Mouse (Mus musculus) activated CD4-positive, CD25-positive, alpha-beta regulatory T cell, adult 4 months (primary cell): ENCODE measurements around the gene P3h4. TPM values are rescaled to one million over a fixed set of nuclear protein-coding genes. Genes with fewer than 3 reads are reported as not detected.

Source experiments
- ATAC-seq: one replicate; pipeline ENCODE4 v1.8.0; 2017
- polyA plus RNA-seq, 2 experiments: library from polyadenylated mRNA; unstranded; fragments of 100-300 nt; shearing (Covaris generic); gene quantifications; one replicate each; pipeline ENCODE4 v1.2.1; 2017

Gene P3h4
- not detected for polyA plus RNA-seq

- ATAC-seq, result no peak
Measured at GRCm38 (mm10) chr11:100414021-100414913, at the start of gene P3h4. TSS of gene P3h4 (minus strand) at chr11:100414836.

GRCm38 (mm10) chr11:100462699-100463098, 48.1 kb upstream of the P3h4 start:
- ATAC-seq, result no peak

- no peak for ATAC-seq
Measured at GRCm38 (mm10) chr11:100457711-100458110, 43.1 kb upstream of the P3h4 start.

GRCm38 (mm10) chr11:100457247-100457646, 42.6 kb upstream of the P3h4 start:
- no peak for ATAC-seq

- ATAC-seq, result no peak
Measured at GRCm38 (mm10) chr11:100442625-100443024, 28.0 kb upstream of the P3h4 start.

- ATAC-seq, result no peak
Measured at GRCm38 (mm10) chr11:100441797-100442196, 27.2 kb upstream of the P3h4 start, which contains the start of the genes Nt5c3b and Klhl10. TSS of gene Nt5c3b (minus strand) at chr11:100441808. TSS of gene Klhl10 (plus strand) at chr11:100441917.

GRCm38 (mm10) chr11:100440691-100441522, 26.3 kb upstream of the P3h4 start:
- ATAC-seq, result peak; percentile 90

GRCm38 (mm10) chr11:100437901-100438300, 23.3 kb upstream of the P3h4 start:
- no peak for ATAC-seq

- no peak for ATAC-seq
Measured at GRCm38 (mm10) chr11:100435678-100436246, 21.1 kb upstream of the P3h4 start.

GRCm38 (mm10) chr11:100432002-100432401, 17.4 kb upstream of the P3h4 start:
- ATAC-seq, result no peak

GRCm38 (mm10) chr11:100430052-100430451, 15.4 kb upstream of the P3h4 start:
- ATAC-seq, result no peak

GRCm38 (mm10) chr11:100428612-100429199, 14.1 kb upstream of the P3h4 start:
- no peak for ATAC-seq

- no peak for ATAC-seq
Measured at GRCm38 (mm10) chr11:100426820-100427219, 12.2 kb upstream of the P3h4 start.

- no peak for ATAC-seq
Measured at GRCm38 (mm10) chr11:100425851-100426250, 11.2 kb upstream of the P3h4 start.

- ATAC-seq, result no peak
Measured at GRCm38 (mm10) chr11:100423836-100424235, 9.2 kb upstream of the P3h4 start.

- no peak for ATAC-seq
Measured at GRCm38 (mm10) chr11:100421537-100421936, 6.9 kb upstream of the P3h4 start.

- no peak for ATAC-seq
Measured at GRCm38 (mm10) chr11:100414914-100415822, 532 bp upstream of the P3h4 start, which contains the start of gene Fkbp10. TSS of gene Fkbp10 (plus strand) at chr11:100415697.

- ATAC-seq, result no peak
Measured at GRCm38 (mm10) chr11:100413541-100413940, 1.1 kb downstream of the P3h4 start.

GRCm38 (mm10) chr11:100411736-100412135, 2.9 kb downstream of the P3h4 start:
- no peak for ATAC-seq

GRCm38 (mm10) chr11:100409686-100410085, 5.0 kb downstream of the P3h4 start:
- ATAC-seq, result no peak

- no peak for ATAC-seq
Measured at GRCm38 (mm10) chr11:100408835-100409462, 5.7 kb downstream of the P3h4 start.
